Mouse (Mus musculus) limb, embryonic 14.5 days (tissue): ENCODE measurements at regions not wholly inside any gene's neighbourhood (a gene's known extent, or its start where the extent isn't known, plus 50 kb on each side); places are given as distances from the start of the nearest gene placed in this dataset.
A peak's percentile ranks its signal among the peaks of the same experiment; 100 is the strongest.

Experiments
- ATAC-seq: fragments of 200-750 bp; cut with Nextera tagmentation; 2 replicates; pipeline ENCODE4 v1.8.0; 2017; ENCODE audit warnings: low read depth, moderate number of reproducible peaks, moderate TSS enrichment; ENCODE audit not compliant: low FRiP score
- DNase-seq: peaks from one replicate; pipeline ENCODE4 v3.0.0-alpha.2; 2015; ENCODE audit warnings: low spot score
- H3K27ac ChIP-seq: fragments of 300-500 bp; sonication (generic); replicated peaks from 2 replicates; pipeline ENCODE4 v1.5.1; 2014; ENCODE audit warnings: low read depth, mild to moderate bottlenecking, low read length, moderate library complexity, mixed read lengths
- H3K27me3 ChIP-seq: fragments of 300-500 bp; sonication (generic); 2 replicates; pipeline ENCODE4 v1.6.1; 2014; ENCODE audit warnings: low read length, mixed read lengths; ENCODE audit not compliant: control insufficient read depth, insufficient read depth
- H3K36me3 ChIP-seq: fragments of 300-500 bp; sonication (generic); 2 replicates; pipeline ENCODE4 v1.6.1; 2014; ENCODE audit warnings: mild to moderate bottlenecking, low read length, moderate library complexity, mixed read lengths; ENCODE audit not compliant: control insufficient read depth, insufficient read depth
- H3K4me1 ChIP-seq: fragments of 300-500 bp; sonication (generic); 2 replicates; pipeline ENCODE4 v1.6.1; 2014; ENCODE audit warnings: antibody characterized with exemption, low read length, mixed read lengths; ENCODE audit not compliant: control insufficient read depth, insufficient read depth
- H3K4me2 ChIP-seq: fragments of 300-500 bp; sonication (generic); replicated peaks from 2 replicates; pipeline ENCODE4 v1.6.1; 2014; ENCODE audit warnings: low read depth, mild to moderate bottlenecking, low read length, moderate library complexity; ENCODE audit not compliant: severe bottlenecking
- H3K4me3 ChIP-seq: fragments of 300-500 bp; sonication (generic); replicated peaks from 2 replicates; pipeline ENCODE4 v1.5.1; 2014; ENCODE audit warnings: low read length
- H3K9ac ChIP-seq: fragments of 300-500 bp; sonication (generic); 2 replicates; pipeline ENCODE4 v1.6.1; 2014; ENCODE audit warnings: mild to moderate bottlenecking, low read depth, low read length, moderate library complexity; ENCODE audit not compliant: severe bottlenecking
- H3K9me3 ChIP-seq: fragments of 300-500 bp; sonication (generic); 2 replicates; pipeline ENCODE4 v1.6.1; 2016; ENCODE audit warnings: low read length; ENCODE audit not compliant: control insufficient read depth
- POLR2A ChIP-seq: fragments of 200-500 bp; IDR thresholded peaks from 2 replicates; pipeline ENCODE4 v1.8.0; 2012; ENCODE audit warnings: inconsistent platforms, mild to moderate bottlenecking, moderate library complexity, borderline replicate concordance; ENCODE audit not compliant: insufficient read depth, insufficient read length; ENCODE audit errors: extremely low read depth
- WGBS: fragments of 180-500 bp; shearing (Covaris S2); extraction: QIAGEN DNeasy Blood & Tissue Kit; methylation state at CpG from one replicate; pipeline ENCODE4 v1.1.7; 2014; 5-methylcytosine and 5-hydroxymethylcytosine counted together

DNA sequence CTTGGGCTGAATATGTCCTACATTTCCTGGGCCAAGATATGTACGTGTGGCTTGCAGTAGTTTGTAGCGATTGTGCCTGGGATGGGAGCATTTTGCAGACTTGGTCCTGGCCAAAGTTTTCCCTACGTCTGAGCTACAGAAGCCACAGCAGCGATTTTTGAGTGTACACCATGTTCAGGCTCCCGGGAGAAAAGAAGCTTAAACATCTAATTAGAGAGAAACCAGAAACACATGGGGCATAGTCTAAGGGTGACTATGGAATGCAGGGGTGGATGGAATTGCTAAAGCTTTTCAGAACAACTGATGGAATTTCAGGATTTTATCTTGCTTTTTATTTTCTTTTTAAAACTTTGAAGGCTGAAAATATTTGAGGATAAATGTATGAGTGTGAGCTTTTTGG, 79.3 kb upstream of the Ercc6l2 start:
- TF ChIP-seq POLR2A: no peak
- H3K27ac ChIP-seq: no peak overlapping the region
- no peak overlapping the region for H3K4me2 ChIP-seq
- DNase-seq (peak; percentile 31), ATAC-seq (no peak)
- no peaks in the 10 kb centered on the region for H3K4me1 ChIP-seq
- no peaks in the 10 kb centered on the region for H3K36me3 ChIP-seq
- H3K9ac ChIP-seq: no peak overlapping the region
- 44% methylated on average over 5 of the region's 5 CpGs for WGBS
- H3K27me3 ChIP-seq: no peaks in the 10 kb centered on the region
- no peak overlapping the region for H3K4me3 ChIP-seq
- H3K9me3 ChIP-seq: no peaks in the 10 kb centered on the region

DNA sequence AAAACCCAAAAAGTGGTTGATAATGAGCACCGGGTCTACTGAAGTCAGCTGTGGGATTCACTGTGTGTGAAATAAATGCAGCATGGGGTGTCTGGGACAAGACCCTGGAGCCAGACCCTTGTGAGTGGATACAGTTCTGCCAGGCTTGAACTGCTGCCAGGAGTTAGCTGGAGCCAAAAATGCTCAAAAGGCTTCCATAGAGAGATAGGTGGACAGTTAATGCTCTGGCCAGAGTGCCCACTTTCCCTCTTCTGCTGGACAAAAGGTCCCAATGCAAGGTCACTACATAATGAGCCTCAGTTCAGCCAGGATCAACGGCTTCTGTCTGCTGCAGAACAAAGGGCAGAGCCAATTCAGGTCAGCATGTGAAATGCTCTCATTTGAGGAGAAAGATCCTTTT, 73.2 kb upstream of the Ercc6l2 start:
- H3K4me1 ChIP-seq: no peaks in the 10 kb centered on the region
- no peaks in the 10 kb centered on the region for H3K36me3 ChIP-seq
- H3K9me3 ChIP-seq: no peaks in the 10 kb centered on the region
- H3K27ac ChIP-seq: no peak overlapping the region
- TF ChIP-seq POLR2A: no peak
- no peak overlapping the region for H3K9ac ChIP-seq
- no peaks in the 10 kb centered on the region for H3K27me3 ChIP-seq
- WGBS: 52% methylated on average over 2 of the region's 2 CpGs
- H3K4me2 ChIP-seq: no peak overlapping the region
- ATAC-seq (no peak), DNase-seq (no peak)
- no peak overlapping the region for H3K4me3 ChIP-seq

DNA sequence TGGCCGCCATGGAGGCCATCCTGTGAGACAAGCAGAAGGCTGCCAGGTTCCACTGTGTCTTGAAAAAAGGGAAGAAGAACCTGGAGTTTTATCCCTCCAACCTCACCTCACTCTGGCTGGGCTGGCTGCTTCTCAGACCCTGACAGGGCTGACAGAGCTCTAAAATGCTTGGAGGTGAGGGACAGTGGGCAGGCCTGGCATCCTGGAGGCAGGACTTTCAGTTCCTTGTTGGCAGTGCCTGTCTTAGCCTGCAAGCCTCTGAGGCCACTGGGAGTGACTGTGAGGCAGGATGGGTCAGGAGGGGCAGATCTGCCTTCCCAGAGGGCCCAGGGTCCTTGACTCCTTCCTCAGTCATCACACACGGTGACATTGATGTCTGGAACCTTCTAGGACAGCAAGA, 66.3 kb upstream of the Ercc6l2 start:
- WGBS: 82% methylated on average over 2 of the region's 2 CpGs
- no peak for TF ChIP-seq POLR2A
- H3K36me3 ChIP-seq: no peaks in the 10 kb centered on the region

DNA sequence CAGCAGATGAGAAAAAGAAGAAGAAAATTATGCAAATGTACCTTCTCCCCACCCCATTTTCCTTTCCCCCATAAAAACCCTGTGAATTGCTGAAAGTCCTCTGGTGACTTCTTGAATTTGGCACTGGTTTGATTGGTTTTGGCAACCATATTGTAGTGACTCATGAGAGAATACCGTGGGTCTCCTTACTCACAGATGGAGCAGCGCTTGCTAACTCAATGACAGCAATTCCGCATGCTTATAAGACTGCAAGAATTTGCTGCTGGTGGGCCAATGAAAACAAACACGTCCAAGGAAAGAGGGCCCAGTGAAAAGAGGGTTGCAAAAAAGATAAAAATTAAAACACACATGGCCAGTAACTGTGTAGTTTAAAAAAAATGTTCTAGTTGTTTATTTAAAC, 65.0 kb upstream of the Ercc6l2 start:
- Histone ChIP-seq H3K27ac (no peak overlapping the region), H3K4me2 (no peak overlapping the region), H3K36me3 (no peaks in the 10 kb centered on the region), H3K9ac (no peak overlapping the region), H3K9me3 (no peaks in the 10 kb centered on the region), H3K4me1 (no peaks in the 10 kb centered on the region; the same call in 1 of the 2 replicates), H3K4me3 (no peak overlapping the region), H3K27me3 (no peaks in the 10 kb centered on the region)
- ATAC-seq (peak; percentile 55), DNase-seq (peak; percentile 62)
- 63% methylated on average over 4 of the region's 4 CpGs for WGBS
- no peak for TF ChIP-seq POLR2A

More for the DNA sequence above, 66.3 kb upstream of the Ercc6l2 start:
- Histone ChIP-seq H3K27me3 (no peaks in the 10 kb centered on the region), H3K9me3 (no peaks in the 10 kb centered on the region), H3K9ac (no peak overlapping the region), H3K27ac (no peak overlapping the region), H3K4me2 (no peak overlapping the region), H3K4me3 (no peak overlapping the region), H3K4me1 (no peaks in the 10 kb centered on the region; the same call in 1 of the 2 replicates)
- ATAC-seq: no peak
- DNase-seq: no peak

DNA sequence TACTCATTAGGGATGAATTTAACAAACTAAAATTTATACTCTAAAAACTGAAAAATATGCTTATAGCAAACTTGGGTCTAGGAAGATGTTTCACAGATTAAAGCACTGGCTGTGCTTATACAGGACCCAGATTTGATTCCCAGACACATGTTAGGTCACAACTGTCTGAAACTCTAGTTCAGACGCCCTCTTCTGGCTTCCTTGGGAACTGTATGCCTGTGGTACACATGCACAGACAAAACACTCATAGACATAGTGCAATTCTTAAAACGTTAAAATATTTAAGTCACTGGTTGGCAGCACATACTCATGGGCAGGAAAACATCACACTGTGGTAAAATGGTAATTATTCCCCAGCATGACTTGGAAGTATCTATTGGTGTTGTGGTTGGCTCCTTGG, 63.8 kb upstream of the Ercc6l2 start:
- no peaks in the 10 kb centered on the region for H3K9me3 ChIP-seq
- no peak overlapping the region for H3K9ac ChIP-seq
- WGBS: 69% methylated on average over 2 of the region's 2 CpGs
- no peak for DNase-seq
- no peaks in the 10 kb centered on the region for H3K27me3 ChIP-seq
- H3K36me3 ChIP-seq: no peaks in the 10 kb centered on the region
- no peak for TF ChIP-seq POLR2A
- no peak for ATAC-seq
- no peak overlapping the region for H3K27ac ChIP-seq
- H3K4me1 ChIP-seq: no peaks in the 10 kb centered on the region; the same call in 1 of the 2 replicates
- H3K4me3 ChIP-seq: no peak overlapping the region
- H3K4me2 ChIP-seq: no peak overlapping the region

DNA sequence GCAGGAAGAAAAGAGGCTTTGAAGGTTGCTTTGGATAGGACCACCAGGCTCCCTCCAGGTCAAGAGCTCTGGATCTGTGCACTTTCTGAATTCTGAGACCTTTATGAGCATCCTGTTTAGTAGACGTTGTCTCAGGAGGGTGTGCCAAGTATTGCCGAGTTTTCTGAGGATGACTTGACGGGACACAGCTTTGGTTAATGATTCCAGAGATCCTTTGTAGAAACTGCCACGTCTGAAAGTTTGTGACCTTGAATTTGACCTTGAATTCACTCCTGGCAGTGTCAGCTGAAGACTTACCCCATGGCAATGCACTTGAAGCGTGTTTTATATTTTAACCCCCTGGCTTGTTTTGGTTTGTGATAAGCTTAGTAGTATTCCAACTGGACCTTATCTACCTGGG, 58.0 kb upstream of the Ercc6l2 start:
- Histone ChIP-seq H3K27me3 (no peaks in the 10 kb centered on the region), H3K9me3 (no peaks in the 10 kb centered on the region), H3K4me3 (no peak overlapping the region), H3K36me3 (no peaks in the 10 kb centered on the region), H3K27ac (no peak overlapping the region), H3K4me2 (no peak overlapping the region), H3K4me1 (no peaks in the 10 kb centered on the region), H3K9ac (no peak overlapping the region)
- no peak for ATAC-seq
- 55% methylated on average over 5 of the region's 5 CpGs for WGBS
- no peak for DNase-seq
- TF ChIP-seq POLR2A: no peak
